Mouse (Mus musculus) frontal cortex, postnatal 10 days (tissue): ENCODE results near the gene Rps18.
A peak's percentile ranks its signal among the peaks of the same experiment; 100 is the strongest.

Experiments
- DNase-seq, 2 experiments: peaks; one replicate each; pipeline ENCODE4 v3.0.0; 2022; ENCODE audit warnings: low spot score in 2 of 2, mixed read lengths in 1 of 2

Gene Rps18

GRCm38 (mm10) chr17:33947430-33948089 is 8.2 kb downstream of the Rps18 start:
- DNase-seq = no peak

GRCm38 (mm10) chr17:33943454-33943853 is 12.3 kb downstream of the Rps18 start:
- no peak for DNase-seq

- no peak for DNase-seq
These were observed 14.4 kb downstream of the Rps18 start for GRCm38 (mm10) chr17:33941381-33941780.

GRCm38 (mm10) chr17:33940981-33941380 is 14.8 kb downstream of the Rps18 start:
- no peak for DNase-seq

GRCm38 (mm10) chr17:33940206-33940805 is 15.5 kb downstream of the Rps18 start, which contains the start of the genes Pfdn6 and Wdr46:
TSS of gene Pfdn6 (minus strand) at chr17:33940343.
TSS of gene Wdr46 (plus strand) at chr17:33940660.
- DNase-seq = peak in 1 of 2 experiments; percentile 80

DNA sequence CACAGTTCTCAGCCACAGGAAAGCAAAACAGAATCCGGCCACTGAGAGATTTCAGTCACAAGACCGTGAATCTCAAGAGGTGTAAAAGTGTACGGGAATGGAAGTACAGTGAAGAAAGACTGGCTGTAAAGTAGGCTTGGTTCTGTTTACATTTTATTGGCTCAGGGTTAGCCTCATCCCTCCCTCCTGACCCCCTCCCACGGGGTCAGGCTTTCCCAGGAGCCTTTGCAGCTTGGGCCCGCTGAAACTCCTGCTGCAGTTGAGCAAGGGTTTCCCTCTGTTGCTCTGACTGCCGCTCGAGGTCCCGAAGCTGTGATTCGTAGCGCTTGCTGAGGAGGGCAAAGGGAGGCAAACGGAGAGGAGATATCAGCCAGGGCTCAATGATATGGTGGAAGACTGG is 17.0 kb downstream of the Rps18 start:
- DNase-seq = no peak

DNA sequence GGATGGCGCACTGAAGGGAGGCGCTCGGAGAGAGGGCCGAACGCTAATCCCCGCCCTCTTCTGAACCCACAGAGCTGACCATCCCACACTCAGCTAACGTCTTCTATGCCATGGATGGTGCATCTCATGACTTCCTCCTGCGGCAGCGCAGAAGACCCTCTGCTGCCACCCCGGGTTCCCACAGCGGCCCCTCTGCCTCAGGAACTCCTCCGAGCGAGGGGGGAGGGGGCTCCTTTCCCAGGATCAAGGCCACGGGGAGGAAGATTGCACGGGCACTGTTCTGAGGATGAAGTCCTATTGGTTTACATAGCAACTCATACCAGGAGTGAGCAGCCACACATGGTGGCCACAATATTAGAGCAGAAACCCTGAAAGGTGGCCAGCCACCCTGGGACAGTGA is 18.8 kb downstream of the Rps18 start:
- DNase-seq = no peak

DNA sequence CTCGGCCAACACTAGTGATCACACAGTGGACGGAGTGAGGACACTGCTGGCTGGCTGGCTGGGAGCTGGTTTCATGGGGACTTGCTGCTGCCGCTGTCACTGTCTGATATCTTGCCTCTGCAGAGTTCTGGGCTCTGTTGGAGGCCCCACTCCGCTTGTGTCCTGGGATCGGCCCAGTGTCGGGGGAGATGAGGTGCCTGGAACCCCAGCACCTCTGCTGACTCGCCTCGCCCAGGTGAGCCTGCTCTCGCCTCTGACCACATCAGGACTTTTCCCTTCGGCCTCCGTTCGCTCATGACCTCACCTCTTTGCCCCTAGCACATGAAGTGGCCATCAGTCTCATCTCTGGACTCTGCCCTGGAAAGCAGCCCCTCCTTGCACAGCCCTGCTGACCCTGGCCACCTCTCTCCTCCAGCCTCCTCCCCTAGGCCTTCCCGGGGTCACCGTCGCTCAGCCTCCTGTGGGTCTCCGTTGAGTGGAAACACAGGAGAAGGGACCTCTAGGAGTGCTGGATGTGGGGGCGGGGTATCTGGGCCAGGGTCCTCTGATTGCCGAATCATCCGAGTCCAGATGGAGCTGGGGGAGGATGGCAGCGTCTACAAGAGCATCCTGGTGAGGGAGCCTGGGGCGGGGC is 20.3 kb downstream of the Rps18 start:
- no peak for DNase-seq

DNA sequence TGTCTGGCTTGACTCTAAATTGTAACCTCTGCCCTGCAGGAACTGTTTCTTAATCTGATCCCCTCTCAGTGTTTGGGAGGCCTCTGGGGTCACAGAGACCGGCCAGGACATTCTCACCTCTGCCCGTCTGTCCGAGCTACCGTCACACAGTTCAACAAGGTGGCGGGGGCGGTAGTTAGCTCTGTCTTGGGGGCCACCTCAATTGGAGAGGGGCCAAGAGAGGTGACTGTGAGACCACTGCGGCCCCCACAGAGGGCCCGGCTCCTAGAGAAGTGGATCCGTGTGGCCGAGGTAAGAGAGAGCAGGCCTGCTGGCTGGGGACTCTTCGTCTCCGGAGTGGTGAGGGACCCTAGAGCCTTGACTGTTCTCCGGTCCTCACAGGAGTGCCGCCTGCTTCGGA is 22.8 kb downstream of the Rps18 start:
- DNase-seq = no peak

DNA sequence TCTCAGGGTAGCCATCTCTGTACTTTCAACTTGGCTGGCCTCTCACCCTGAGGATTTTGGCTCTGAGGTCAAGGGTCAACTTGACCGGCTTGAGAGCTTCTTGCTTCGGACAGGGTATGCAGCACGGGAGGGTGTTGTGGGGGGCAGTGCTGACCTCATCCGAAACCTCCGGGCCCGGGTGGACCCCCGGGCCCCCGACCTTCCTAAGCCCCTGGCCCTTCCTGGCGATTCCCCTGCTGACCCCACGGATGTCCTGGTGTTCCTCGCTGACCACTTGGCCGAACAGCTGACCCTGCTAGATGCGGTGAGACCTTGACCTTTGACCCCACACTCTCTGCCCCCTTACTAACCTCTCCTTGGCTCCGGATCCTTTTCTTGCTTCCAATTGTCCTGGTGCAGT is 23.4 kb downstream of the Rps18 start:
- DNase-seq = no peak

GRCm38 (mm10) chr17:33931947-33932346 is 23.9 kb downstream of the Rps18 start:
- peak in 1 of 2 experiments; percentile 13 for DNase-seq

GRCm38 (mm10) chr17:33931159-33931866 is 24.5 kb downstream of the Rps18 start:
- no peak for DNase-seq

DNA sequence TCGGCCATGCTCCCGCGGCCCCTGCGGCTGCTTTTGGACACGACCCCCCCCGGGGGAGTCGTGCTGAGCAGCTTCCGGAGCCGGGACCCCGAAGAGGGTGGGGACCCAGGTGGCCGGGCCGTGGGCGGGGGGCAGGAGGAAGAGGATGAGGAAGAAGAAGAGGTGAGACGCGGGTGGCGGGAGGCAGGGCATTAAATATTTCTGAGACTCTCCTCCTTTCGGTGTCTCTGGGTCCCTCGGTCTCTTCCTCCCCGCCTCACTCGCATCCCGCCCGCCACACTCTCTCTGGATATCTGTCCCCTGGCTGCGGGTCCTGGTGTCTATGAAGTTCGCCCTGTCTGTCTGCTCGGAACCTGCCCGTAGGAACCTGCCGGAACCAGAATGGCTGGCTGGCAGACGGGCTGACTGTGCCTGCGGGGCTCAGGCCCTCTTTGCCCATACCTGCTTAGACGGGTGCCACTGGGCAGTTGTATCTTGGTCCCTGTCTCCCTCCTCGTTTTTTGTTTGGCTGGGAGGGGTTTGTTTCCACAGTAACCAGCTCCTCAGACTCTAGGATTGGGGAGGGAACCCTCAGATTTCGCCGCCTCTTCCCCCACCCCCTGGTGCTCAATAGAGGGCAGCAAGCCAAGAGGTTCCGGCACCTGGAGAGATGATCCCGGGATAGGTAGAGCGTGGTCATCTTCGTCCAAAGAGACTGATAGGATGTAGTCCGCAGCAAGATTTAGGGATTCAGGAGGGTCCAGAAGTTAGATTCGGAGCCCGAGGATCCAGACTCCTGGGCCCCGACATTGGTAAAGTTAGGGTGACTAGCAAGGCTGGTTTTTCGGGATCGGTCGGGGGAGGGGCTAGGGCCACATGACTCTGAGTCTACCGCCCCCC is 25.3 kb downstream of the Rps18 start:
- DNase-seq = peak in 1 of 2 experiments; percentile 62

DNA sequence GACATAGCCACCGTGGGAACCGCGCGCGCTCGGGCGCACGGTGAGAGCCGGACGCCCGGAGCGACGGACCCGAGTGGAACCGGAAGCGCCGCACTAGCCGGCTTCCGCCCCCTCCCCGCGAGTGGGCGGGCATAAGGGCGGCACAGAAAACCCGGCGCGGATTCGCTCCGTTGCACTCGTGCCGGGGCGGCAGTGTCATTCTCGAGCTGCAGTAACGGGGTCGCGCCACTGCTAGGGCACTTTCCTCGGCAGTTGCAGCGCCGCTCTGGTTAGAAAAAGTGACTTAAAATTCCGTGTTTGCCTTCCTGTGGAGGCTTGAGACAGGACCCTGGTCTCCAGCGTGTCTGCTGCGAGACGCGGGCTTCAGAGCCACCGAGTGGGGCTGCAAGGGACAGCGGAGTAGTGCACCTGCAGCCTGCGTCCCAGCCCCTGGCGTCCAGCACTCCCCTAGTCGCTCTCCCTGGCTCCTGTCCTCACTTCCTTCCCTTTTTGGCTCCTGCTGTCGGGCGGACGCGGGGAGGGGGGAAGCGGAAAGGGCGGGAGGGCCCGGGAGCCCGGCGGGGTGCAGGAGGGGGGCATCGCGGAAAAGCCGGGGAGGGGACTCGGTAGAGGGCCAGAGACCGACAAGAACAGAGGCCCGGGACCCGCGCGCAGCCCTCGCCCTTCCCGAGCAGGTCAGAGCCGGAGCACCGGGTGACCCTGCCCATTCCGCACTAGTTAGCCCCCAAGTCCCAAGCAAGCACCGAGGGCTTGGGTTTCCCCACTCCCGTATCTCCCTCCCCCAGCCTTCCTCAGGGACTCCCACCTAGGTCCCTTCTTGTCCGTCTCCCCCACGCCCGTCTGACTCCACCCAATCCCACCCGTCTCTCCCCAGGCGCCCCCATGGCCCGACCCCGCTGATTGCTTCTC is 26.2 kb downstream of the Rps18 start, which contains the start of gene Rgl2:
Rgl2 (plus strand) TSS at position 173 of the 909 bp plus-strand sequence.
- peak; percentile 90 to 94 for DNase-seq

DNA sequence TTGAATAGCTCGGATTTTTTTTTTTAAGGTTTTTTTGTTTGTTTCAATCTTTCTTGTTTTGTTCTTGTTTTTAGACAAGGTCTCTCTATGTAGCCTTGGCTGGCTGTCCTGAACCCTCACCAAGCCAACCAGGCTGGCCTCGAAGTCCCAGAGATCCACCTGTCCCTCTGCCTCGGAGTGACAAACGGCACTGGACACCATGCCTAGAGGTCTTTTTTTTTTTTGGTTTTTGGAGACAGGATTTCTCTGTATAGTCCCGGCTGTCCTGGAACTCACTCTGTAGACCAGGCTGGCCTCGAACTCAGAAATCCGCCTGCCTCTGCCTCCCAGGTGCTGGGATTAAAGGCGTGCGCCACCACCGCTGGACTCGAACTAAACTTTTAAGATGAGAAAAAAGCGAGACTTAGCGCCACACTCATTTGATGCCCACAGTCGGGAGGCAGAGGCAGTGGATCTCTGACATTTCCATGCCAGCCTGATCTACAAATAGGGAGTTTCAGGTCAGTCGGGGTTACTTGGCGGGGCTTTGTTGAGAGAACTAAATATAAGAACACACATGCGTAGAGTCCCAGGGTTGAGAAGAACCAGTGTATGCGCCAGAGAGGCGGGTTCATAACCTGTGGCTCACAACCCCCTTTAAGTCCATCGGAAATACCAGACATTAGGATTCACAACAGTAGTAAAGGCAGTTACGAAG is 27.4 kb downstream of the Rps18 start:
- no peak for DNase-seq

GRCm38 (mm10) chr17:33926207-33926932 is 29.4 kb downstream of the Rps18 start:
- DNase-seq = no peak

DNA sequence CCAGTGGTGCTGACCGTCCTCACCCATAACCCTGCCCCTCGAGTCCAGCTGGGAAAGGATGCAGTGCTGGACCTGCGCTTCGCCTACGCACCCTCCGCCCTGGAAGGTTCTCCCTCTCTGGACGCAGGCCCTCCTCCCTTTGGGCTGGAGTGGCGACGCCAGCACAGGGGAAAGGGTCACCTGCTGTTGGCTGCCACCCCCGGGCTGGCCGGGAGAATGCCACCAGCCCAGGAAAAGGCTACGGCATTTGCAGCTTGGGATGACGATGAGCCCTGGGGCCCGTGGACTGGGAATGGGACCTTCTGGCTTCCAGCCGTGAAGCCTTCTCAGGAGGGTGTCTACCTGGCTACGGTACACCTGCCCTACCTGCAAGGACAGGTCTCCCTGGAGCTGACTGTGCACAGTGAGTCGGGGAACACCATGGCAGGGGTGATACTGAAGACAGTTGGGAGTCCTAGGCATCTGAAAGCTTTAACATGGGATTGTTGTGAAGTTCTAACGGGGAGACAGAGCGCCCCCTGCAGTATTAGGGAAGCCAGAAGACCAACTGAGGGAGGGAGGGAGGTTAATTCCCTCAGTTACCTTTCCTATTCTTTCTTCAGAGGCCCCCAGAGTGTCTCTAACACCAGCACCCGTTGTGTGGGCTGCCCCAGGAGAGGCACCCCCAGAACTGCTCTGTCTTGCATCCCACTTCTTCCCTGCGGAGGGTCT is 30.2 kb downstream of the Rps18 start:
- DNase-seq = no peak

DNA sequence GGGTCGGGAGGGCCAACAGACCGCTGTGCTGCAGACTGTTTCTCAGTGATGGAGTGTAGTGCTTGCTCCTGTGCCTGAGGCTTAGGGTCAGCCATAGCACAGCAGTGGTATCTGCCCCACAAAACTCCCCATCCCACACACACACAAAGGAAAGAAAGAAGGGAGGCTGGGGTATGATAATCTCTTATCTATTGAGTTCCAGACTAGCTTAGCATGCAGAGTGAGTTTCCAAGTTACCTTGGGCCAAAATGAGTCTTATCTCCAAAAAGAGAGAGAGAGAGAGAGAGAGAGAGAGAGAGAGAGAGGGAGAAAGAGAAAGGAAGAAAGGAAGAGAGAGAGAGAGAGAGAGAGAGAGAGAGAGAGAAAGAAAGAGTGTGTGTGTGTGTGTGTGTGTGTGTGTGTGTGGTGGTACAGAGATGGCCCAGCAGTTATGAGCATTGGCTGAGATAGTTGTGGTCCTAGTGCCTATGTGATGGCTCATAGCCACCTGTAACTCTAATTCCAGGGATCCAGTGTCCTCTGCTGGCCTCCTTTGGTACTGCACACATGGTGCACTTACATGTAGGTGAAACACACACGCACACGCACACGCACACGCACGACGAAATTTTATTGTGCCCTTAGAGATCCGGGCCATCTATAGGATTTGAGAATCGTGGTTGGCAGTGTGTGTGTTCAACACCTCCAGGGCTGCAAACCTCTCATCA is 31.1 kb downstream of the Rps18 start:
- DNase-seq = no peak
